Mouse (Mus musculus) frontal cortex, postnatal 36 days (tissue): ENCODE results near the gene Susd4.

Source experiments
- DNase-seq, 2 experiments: peaks; one replicate each; pipeline ENCODE4 v3.0.0; 2022; ENCODE audit warnings: low spot score in 2 of 2

Gene Susd4

DNA sequence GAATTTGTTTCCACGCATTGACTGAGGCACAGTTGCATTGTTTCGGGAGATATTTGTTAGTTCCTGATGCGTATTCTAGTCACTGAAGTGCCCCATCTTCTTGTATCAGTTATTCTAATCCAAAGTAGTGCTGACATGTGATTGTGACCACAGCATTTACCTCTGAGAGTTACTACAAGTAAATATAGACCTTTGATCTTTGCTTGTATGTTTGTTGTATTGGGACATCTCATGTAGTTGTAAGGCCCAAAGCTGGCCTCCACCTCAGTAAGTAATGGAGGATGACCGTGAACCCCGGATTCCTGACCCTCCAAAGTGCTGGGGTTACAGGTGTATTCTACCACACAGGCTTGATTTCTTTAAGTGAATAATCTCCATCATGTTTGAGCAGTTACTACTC lies 152.5 kb downstream of the Susd4 start:
- DNase-seq, result no peak

DNA sequence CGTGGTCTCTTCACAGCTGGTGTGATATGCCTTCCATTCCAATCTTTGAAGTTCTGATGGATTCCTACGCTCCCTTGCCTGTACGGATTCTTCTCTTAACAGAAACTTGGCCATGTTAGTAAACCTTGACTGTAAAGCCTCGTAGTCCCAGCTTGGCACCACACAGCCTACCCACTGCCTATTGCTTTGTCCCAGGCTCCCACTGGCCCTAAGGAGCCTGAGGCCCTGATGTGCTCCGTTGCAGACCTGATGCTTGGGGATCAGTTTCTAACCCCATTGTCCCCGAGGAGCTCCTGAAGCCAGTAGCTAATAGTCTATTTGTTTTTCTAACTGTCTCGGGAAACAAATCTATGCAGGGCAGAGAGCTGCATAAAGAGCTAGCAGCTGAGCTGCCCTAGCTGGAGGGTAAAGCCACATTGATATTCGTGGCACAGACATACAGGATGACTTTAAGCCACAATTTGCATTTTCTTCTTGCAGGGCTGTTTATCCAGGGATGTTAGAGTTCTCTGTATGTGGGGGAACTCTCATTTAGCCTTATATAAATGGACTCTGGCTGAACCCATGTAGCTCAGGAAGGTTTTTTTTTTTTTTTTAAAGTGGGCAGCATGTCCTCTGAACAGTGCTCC lies 155.2 kb downstream of the Susd4 start:
- no peak for DNase-seq

DNA sequence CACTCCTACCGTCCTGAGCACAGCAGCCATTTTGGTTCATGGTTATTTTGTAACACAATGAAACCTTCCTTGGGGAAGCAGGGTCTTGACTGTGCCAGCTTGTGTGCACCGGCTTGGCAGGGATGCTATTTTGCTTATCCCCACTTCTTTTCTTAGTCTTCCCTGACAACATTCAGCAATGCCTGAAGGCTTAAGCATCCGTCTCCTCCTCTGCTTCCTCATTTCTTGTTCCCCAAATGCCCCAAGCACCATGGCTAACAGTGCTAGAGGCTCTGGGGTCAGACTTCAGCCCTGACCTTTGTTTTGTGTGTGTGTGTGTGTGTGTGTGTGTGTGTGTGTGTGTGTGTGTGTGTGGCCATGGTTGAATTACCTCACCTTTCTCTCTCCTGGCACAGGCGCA lies 159.2 kb downstream of the Susd4 start:
- DNase-seq, result no peak

DNA sequence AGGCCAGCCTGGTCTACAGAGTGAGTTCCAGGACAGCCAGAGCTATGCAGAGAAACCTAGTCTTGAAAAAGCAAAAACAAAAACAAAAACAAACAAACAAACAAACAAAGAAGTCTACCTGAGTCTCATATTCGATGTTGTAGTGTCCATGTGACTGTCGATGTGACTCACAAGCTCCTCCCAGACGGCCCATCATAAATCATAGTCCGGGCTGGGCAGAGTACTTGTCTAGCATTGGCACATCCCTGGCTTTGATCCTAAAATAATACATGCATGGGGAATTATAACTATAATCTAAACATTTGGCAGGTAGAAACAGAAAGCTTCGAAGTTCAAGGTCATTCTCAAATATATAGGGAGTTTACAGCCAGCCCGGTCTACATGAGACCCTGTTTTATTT lies 162.8 kb downstream of the Susd4 start:
- no peak for DNase-seq

DNA sequence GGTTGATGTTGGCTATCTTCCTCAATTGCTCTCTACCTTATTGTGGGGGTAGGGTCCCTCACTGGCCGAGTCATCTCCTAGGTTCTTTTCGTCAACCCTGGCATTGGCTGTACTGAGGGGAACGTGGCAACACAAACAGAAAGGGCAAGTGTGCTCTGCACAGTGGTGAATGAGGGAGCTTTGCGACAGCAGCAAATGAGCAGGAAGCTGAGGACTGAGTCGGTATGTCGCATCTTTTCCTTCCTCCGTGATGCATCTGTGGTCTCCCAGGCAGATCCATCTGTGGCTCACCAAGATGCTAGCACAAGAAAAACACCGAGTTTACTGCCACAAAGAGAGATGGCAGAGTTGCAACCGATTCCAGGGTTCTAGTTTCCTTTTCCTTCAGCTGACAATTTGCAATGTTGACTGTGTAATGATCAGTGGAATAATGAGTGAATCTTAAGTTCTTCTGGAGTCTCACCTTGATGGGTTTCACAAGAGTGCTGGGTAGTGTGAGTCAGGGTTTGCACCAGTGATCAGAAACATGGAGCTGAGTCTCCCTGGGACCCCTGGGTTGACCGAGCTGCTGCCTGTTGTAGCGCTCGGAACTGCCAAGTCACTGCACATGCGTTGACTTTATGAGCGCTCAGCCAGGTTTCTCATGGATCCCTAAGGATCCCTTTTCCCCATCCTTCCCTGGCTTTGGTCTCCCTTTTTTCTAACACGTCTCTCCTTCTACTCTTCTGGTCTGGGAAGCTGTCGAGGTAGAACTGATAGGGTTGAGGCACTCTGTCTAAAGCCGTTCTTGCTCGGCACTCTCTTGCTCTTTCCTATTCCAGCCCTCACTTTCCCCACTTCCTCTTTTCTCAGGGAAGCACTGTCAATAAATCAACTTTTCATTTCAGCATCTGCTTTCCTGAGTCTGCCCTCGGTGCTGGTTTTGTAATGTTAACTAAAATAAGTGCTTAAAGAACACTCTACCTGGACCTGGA lies 164.5 kb downstream of the Susd4 start:
- DNase-seq, result no peak

DNA sequence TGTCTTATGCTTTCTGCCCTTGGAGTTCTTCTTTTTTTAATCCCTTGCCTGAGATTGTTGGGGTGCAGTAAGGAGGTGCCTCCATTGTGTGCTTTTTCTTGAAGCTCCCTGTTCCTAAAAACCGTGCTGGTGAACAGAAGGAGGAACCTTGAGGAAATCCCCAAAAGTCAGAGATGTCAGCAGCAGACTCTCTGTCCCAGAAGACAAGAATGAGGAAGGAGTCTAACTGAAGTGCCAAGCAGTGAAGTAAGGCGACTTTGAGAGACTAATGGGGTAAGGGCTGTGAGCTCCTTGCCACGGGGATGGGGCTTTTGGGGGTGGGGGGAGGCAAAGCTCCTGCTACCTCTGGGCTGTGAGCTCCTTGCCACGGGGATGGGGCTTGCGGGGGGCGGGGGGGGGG lies 171.8 kb downstream of the Susd4 start:
- no peak for DNase-seq

DNA sequence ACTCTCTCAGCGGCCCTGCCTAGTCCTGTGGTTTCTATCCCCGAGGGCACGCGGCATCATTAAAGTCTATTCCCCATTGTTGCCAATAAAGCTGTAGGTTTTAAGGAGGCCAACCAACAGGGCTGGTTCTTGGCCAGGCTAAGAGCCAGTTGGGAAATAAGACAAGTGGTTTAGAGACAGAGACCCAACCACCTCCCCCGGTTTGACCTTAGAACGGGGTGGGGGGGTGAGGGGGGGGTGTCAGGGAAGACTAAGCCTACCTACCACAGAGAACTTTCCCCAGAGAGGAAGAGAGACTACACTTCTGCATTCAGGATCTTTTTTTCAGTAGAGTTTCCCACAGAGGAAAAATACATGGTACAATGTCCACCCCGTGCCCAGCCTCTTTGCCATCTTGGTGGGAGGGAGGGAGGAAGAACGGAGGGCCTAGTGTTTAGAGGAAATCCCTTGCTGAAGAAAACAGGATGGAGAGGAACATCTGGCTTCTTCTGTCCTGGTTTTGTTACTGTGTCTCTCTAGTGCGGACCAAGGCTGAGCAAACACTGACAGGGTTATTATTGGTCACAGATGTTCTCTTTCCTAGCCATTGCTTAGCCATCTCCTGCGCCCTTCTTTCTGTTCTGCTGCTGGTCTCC lies 173.9 kb downstream of the Susd4 start:
- DNase-seq, result no peak

DNA sequence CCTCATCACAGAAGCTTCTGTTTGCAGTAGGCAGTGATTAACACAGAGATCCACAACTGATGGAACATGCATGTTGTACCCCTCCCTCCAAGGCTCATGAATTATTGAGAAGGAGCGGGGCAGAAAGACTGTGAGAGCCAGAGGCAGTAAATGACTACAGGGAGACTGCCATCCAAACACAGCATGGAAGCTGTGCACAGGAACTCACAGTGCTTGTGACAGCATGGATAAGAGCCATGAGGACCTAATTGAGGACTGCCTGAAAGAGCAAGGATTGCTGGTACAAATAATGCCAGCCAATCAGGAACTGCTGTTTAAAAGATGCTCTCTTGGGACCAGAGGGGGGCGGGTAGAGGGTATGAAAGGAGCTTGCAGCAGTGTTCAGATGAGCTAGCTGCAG lies 178.3 kb downstream of the Susd4 start:
- DNase-seq, result no peak

DNA sequence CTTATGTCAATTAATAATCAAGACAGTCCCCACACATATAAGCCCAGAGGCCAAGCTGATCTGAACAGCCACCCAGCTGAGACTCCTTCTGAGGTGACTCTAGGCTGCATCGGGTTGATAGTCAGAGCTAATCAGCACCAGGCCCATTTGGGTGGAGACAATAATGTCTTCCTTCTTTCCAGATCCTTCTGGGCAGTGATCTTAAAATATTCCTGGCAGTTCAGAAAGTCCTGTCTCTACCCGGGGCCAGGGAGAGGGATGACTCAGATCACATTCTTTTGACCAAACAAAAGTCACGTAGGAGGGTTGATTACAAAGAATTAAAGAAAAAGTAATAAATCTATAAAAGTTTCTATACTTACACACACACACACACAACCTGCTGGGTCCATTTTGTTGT lies 180.3 kb downstream of the Susd4 start:
- no peak for DNase-seq

DNA sequence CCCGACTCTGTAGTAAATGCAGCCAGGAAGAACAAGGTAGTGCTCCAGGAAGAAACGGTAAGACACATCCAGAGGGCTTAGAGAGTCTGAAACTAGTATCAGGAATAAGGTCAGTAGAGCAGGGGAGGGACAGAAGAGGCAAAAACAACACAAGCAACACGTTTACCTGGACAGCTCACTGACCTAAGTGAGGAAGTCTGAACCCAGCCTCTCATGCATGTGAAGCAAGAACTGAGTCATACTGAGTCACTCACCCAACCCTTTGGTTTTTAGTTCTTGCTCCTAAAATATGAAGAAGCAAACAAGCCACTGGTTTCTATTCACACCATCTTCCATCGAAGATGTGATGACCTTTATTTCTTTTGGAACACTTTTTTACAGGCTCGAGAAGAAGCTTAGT lies 181.0 kb downstream of the Susd4 start:
- DNase-seq, result no peak

DNA sequence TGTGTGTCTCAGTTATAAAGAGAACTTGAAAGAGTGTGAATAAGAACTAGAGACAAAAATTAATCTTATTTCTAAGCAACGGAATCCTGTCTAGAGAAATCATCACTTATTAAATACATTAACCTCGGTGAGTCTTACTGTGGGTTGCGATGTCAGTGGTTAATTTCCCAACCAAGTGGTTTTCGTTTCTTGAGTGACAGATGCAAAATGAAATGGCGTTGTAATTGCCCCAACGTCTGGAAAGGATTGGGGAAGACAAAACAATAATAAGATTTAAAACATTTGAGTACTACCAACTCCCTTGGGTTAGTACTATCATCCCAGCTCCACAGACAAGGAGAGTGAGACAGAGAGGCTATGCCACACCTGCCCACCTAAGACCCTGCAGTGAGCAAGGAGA lies 181.9 kb downstream of the Susd4 start:
- DNase-seq, result no peak
